In the genomic region with DNA sequence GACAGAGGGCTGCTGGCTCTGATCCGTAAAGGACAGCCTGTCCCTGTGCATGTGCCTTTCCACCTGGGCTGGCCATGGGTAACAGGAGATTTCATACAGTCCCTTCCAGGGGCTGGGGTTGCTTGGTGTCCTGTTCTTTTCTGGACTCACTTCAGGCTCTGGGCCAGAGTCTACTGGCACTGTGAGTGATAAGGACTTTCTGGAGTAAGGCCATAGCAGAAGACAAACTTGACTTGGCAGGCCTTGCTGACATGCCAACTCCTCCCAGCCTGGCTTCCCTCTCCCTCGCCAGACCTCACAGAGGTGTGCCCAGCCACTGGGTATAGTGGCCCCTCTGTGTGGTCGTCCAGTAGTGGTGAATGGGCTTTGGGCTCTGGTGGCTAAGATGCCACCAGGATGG, we compare ENCODE assay signal across 13 mouse cellular contexts. TPM values are rescaled to one million over a fixed set of nuclear protein-coding genes. Genes with fewer than 3 reads are reported as not detected.
A peak's percentile ranks its signal among the peaks of the same experiment; 100 is the strongest.
DNase-seq lines count a peak whose midpoint lies in the region; ATAC-seq lines count a peak whose summit lies in the region.
"Had no signal": no experiment of that assay in that cellular context is flagged by ENCODE, and none has a peak within 500 bp of the region (broad histone marks: within the 10 kb centered on the region; RNA-seq: fewer than 3 reads in every experiment).

No protein-coding gene starts in this region.

- H3K9ac ChIP-seq in forebrain, embryonic 15.5 days (replicated peaks): no peak overlapping the region
- no peak overlapping the region for H3K9ac ChIP-seq in intestine, embryonic 16.5 days (ENCODE audit: low read depth, low read length)
- H3K9ac ChIP-seq: neural tube, embryonic 15.5 days had no signal

- ATAC-seq in forebrain, embryonic 15.5 days (replicated peaks): no peak
- no peak for ATAC-seq in intestine, embryonic 16.5 days
- ATAC-seq: Patski had no signal

- 79% methylated on average over 3 of the region's 3 CpGs for WGBS in forebrain, embryonic 15.5 days
- WGBS in intestine, embryonic 16.5 days: 82% methylated on average over 3 of the region's 3 CpGs

- H3K9me3 ChIP-seq in forebrain, embryonic 15.5 days: no peaks in the 10 kb centered on the region
- H3K9me3 ChIP-seq in intestine, embryonic 16.5 days (ENCODE audit: control insufficient read depth, low read length): no peaks in the 10 kb centered on the region
- H3K9me3 ChIP-seq: midbrain, embryonic 10.5 days; neural tube, embryonic 15.5 days had no signal

- no peak overlapping the region for H3K27ac ChIP-seq in forebrain, embryonic 15.5 days (replicated peaks)
- H3K27ac ChIP-seq in intestine, embryonic 16.5 days (ENCODE audit: low read length): no peak overlapping the region
- H3K27ac ChIP-seq: midbrain, embryonic 10.5 days; neural tube, embryonic 15.5 days had no signal

- H3K27me3 ChIP-seq in forebrain, embryonic 15.5 days: no peaks in the 10 kb centered on the region
- no peaks in the 10 kb centered on the region for H3K27me3 ChIP-seq in intestine, embryonic 16.5 days (replicated peaks; ENCODE audit: control insufficient read depth, insufficient read depth, low read length)
- H3K27me3 ChIP-seq: neural tube, embryonic 15.5 days; Patski had no signal

- H3K4me3 ChIP-seq in forebrain, embryonic 15.5 days: no peak overlapping the region
- no peak overlapping the region for H3K4me3 ChIP-seq in intestine, embryonic 16.5 days (ENCODE audit: low read length)
- H3K4me3 ChIP-seq: midbrain, embryonic 10.5 days; neural tube, embryonic 15.5 days had no signal

- no peak overlapping the region for H3K4me2 ChIP-seq in forebrain, embryonic 15.5 days (replicated peaks)
- no peak overlapping the region for H3K4me2 ChIP-seq in intestine, embryonic 16.5 days (ENCODE audit: low read depth, low read length)
- H3K4me2 ChIP-seq: neural tube, embryonic 15.5 days had no signal

- DNase-seq in gastrocnemius, adult 18-20 months (ENCODE audit: low spot score): peak; percentile 81
- no peak for DNase-seq in gastrocnemius, postnatal 4 days (ENCODE audit: low spot score in 2 of 2)
- DNase-seq in adrenal gland, adult 8-10 months: peak; percentile 43
- DNase-seq in gastrocnemius, adult 8-10 months (ENCODE audit: low spot score in 2 of 2): peak; percentile 50 to 61
- peak; percentile 17 for DNase-seq in heart, postnatal 25 days (ENCODE audit: low spot score)
- no peak for DNase-seq in kidney, adult 9 months
- DNase-seq: layer of hippocampus, adult 9-11 months; liver had no signal

- intact Hi-C loops in heart, postnatal 25 days (cut with DNase I): no loop called here

- H3K4me1 ChIP-seq in forebrain, embryonic 15.5 days: peaks cover 4% of the 10 kb centered on the region
- H3K4me1 ChIP-seq in intestine, embryonic 16.5 days (ENCODE audit: control insufficient read depth, insufficient read depth, low read length): peaks cover 3% of the 10 kb centered on the region
- H3K4me1 ChIP-seq: neural tube, embryonic 15.5 days had no signal

- no peaks in the 10 kb centered on the region for H3K36me3 ChIP-seq in forebrain, embryonic 15.5 days
- H3K36me3 ChIP-seq in intestine, embryonic 16.5 days (ENCODE audit: control insufficient read depth, insufficient read depth, low read length): no peaks in the 10 kb centered on the region
- H3K36me3 ChIP-seq: midbrain, embryonic 10.5 days; neural tube, embryonic 15.5 days had no signal

RNA-seq across cellular contexts. Expression of a gene that starts 47.3 kb away (rescaled TPM):
- total RNA-seq in gastrocnemius, adult 18-20 months (2021): under 1 TPM; 0.14 to 0.24 TPM
- total RNA-seq in gastrocnemius, postnatal 4 days (2021): 1 to 10 TPM; 1.4 to 2.2 TPM
- 1 to 10 TPM in 1 of 4 experiments, under 1 TPM in 3; 0.31 to 1.5 (median 0.65) TPM for total RNA-seq in adrenal gland, adult 8-10 months (2022)
- under 1 TPM in 2 of 4 experiments, not detected in 2; 0.10 to 0.31 TPM for total RNA-seq in gastrocnemius, adult 8-10 months (2022)
- not detected for total RNA-seq in heart, postnatal 25 days (2021)
- polyA plus RNA-seq in forebrain, embryonic 15.5 days (2015; fragmentation: Nextera tagmentation; extraction: Ambion mirVana): 3.6 and 6.4 TPM in 2 replicates
- 5.4 and 6.2 TPM in 2 replicates for polyA plus RNA-seq in intestine, embryonic 16.5 days (2015; fragmentation: Nextera tagmentation; extraction: Ambion mirVana)

Comparison
In these comparisons a context has a peak if more than half of its experiments do, and no peak if none do; other contexts are left out.
1. DNase-seq: peak in gastrocnemius, adult 18-20 months (single experiment), adrenal gland, adult 8-10 months (single experiment), gastrocnemius, adult 8-10 months (2 of 2) and heart, postnatal 25 days (single experiment); none in gastrocnemius, postnatal 4 days (0 of 2) and kidney, adult 9 months (single experiment).